Comparison of ENCODE assay signal across 17 mouse cellular contexts in genomic region chr9:14024701-14025100, GRCm38 (mm10).
A peak's percentile ranks its signal among the peaks of the same experiment; 100 is the strongest.
DNase-seq lines count a peak whose midpoint lies in the region; ATAC-seq lines count a peak whose summit lies in the region.
"Had no signal": no experiment of that assay in that cellular context is flagged by ENCODE, and none has a peak within 500 bp of the region (broad histone marks: within the 10 kb centered on the region; RNA-seq: fewer than 3 reads in every experiment).

No protein-coding gene starts in this region.

- H3K4me3 ChIP-seq in heart, embryonic 10.5 days: no peak overlapping the region
- no peak overlapping the region for H3K4me3 ChIP-seq in lung, embryonic 15.5 days
- H3K4me3 ChIP-seq: embryonic facial prominence, embryonic 15.5 days; forebrain, embryonic 13.5 days; heart, embryonic 13.5 days; midbrain, embryonic 12.5 days; myocyte had no signal

- DNase-seq in heart, adult 11 months: peak; percentile 93
- DNase-seq in heart, embryonic 10.5 days (ENCODE audit: low spot score): no peak
- peak; percentile 34 to 37 for DNase-seq in right cerebral cortex, postnatal 10 days (ENCODE audit: low spot score in 2 of 2)
- DNase-seq in right cerebral cortex, adult 2 months (ENCODE audit: low spot score in 2 of 2): no peak
- peak; percentile 52 for DNase-seq in lung, postnatal 36 days
- DNase-seq in T-cell, adult 2 months (ENCODE audit: low spot score): no peak
- DNase-seq in testis, postnatal 14 days (ENCODE audit: low spot score): no peak
- DNase-seq: embryo, embryonic 11 days; liver; right cerebral cortex, postnatal 14 days; thymus, postnatal 4 days had no signal

- H3K27me3 ChIP-seq in heart, embryonic 10.5 days (ENCODE audit: insufficient read depth, poor library complexity, severe bottlenecking): no peaks in the 10 kb centered on the region
- H3K27me3 ChIP-seq in lung, embryonic 15.5 days: no peaks in the 10 kb centered on the region
- H3K27me3 ChIP-seq: embryonic facial prominence, embryonic 15.5 days; forebrain, embryonic 13.5 days; heart, embryonic 13.5 days; midbrain, embryonic 12.5 days had no signal

- H3K9ac ChIP-seq in lung, embryonic 15.5 days: no peak overlapping the region
- H3K9ac ChIP-seq: embryonic facial prominence, embryonic 15.5 days; forebrain, embryonic 13.5 days; heart, embryonic 13.5 days; midbrain, embryonic 12.5 days had no signal

- no peaks in the 10 kb centered on the region for H3K9me3 ChIP-seq in heart, embryonic 10.5 days
- H3K9me3 ChIP-seq in lung, embryonic 15.5 days: no peaks in the 10 kb centered on the region
- H3K9me3 ChIP-seq: embryonic facial prominence, embryonic 15.5 days; forebrain, embryonic 13.5 days; heart, embryonic 13.5 days; midbrain, embryonic 12.5 days had no signal

- no peak for ATAC-seq in lung, embryonic 15.5 days (ENCODE audit: borderline replicate concordance, extremely low read depth, low FRiP score, low TSS enrichment)
- ATAC-seq: forebrain, embryonic 13.5 days had no signal

- no peak overlapping the region for H3K27ac ChIP-seq in heart, embryonic 10.5 days
- peak overlapping the region; percentile 58 for H3K27ac ChIP-seq in lung, embryonic 15.5 days
- H3K27ac ChIP-seq: embryonic facial prominence, embryonic 15.5 days; forebrain, embryonic 13.5 days; heart, embryonic 13.5 days; midbrain, embryonic 12.5 days had no signal

- H3K4me2 ChIP-seq in lung, embryonic 15.5 days: no peak overlapping the region
- H3K4me2 ChIP-seq: embryonic facial prominence, embryonic 15.5 days; forebrain, embryonic 13.5 days; heart, embryonic 13.5 days; midbrain, embryonic 12.5 days had no signal

- H3K36me3 ChIP-seq in heart, embryonic 10.5 days: no peaks in the 10 kb centered on the region
- H3K36me3 ChIP-seq in lung, embryonic 15.5 days: no peaks in the 10 kb centered on the region
- H3K36me3 ChIP-seq: embryonic facial prominence, embryonic 15.5 days; heart, embryonic 13.5 days; midbrain, embryonic 12.5 days had no signal

- H3K4me1 ChIP-seq in heart, embryonic 10.5 days: no peaks in the 10 kb centered on the region
- H3K4me1 ChIP-seq in lung, embryonic 15.5 days: peaks cover 14% of the 10 kb centered on the region
- H3K4me1 ChIP-seq: embryonic facial prominence, embryonic 15.5 days; heart, embryonic 13.5 days; midbrain, embryonic 12.5 days had no signal

- WGBS in heart, embryonic 10.5 days: 75% methylated on average over 3 of the region's 3 CpGs
- WGBS in lung, embryonic 15.5 days: 38% methylated on average over 3 of the region's 3 CpGs

Comparison
In these comparisons a context has a peak if more than half of its experiments do, and no peak if none do; other contexts are left out.
1. DNase-seq: peak in heart, adult 11 months (single experiment), right cerebral cortex, postnatal 10 days (2 of 2) and lung, postnatal 36 days (single experiment); none in heart, embryonic 10.5 days (single experiment), right cerebral cortex, adult 2 months (0 of 2), T-cell, adult 2 months (single experiment) and testis, postnatal 14 days (single experiment).